Mouse (Mus musculus) E14TG2a.4 (cell line): Measurements from ENCODE around the gene Mertk.

Source experiments
- CTCF ChIP-seq: conservative IDR thresholded peaks from 2 replicates; pipeline ENCODE4 v1.5.1; 2014; ENCODE audit warnings: low read length
- NANOG ChIP-seq: IDR thresholded peaks from 2 replicates; pipeline ENCODE4 v1.6.1; 2014; ENCODE audit warnings: borderline replicate concordance, low read length, mixed read lengths
- POU5F1 ChIP-seq: IDR thresholded peaks from 2 replicates; pipeline ENCODE4 v1.6.1; 2014; ENCODE audit warnings: low read length, borderline replicate concordance

GRCm38 (mm10) chr2:128692336-128692735 is 6.4 kb upstream of the Mertk start:
- TF ChIP-seq CTCF (no peak), NANOG (no peak), POU5F1 (no peak)
